ENCODE assay signal across 8 mouse cellular contexts in genomic region chr11:90019161-90019560, GRCm38 (mm10). TPM values are rescaled to one million over a fixed set of nuclear protein-coding genes. Genes with fewer than 3 reads are reported as not detected.
DNase-seq lines count a peak whose midpoint lies in the region; ATAC-seq and TF ChIP-seq lines count a peak whose summit lies in the region.
"Had no signal": no experiment of that assay in that cellular context is flagged by ENCODE, and none has a peak within 500 bp of the region (broad histone marks: within the 10 kb centered on the region; RNA-seq: fewer than 3 reads in every experiment).

No protein-coding gene starts in this region.

- H3K9ac ChIP-seq in lung, embryonic 14.5 days, result no peak overlapping the region

- H3K4me2 ChIP-seq in lung, embryonic 14.5 days, result no peak overlapping the region

- DNase-seq in heart, postnatal 14 days, result peak; percentile 47 to 74
- no peak for DNase-seq in heart, adult 9 months (ENCODE audit: low spot score in 2 of 2)
- DNase-seq in thymus, adult 2 months, result peak; percentile 13
- no peak for DNase-seq in thymus, adult 18-20 months
- DNase-seq in brain, embryonic 18.5 days (ENCODE audit: low read depth, low spot score), result peak; percentile 37
- DNase-seq in lung, embryonic 14.5 days, result peak; percentile 77

- H3K9me3 ChIP-seq in lung, embryonic 14.5 days (ENCODE audit: low read depth, low read length), result no peaks in the 10 kb centered on the region

- TF ChIP-seq POLR2A in thymus, adult 2 months (IDR thresholded peaks at IDR 0.05; ENCODE audit: control insufficient read depth, extremely low read depth, insufficient read depth, low read length, poor library complexity), result no peak

- no peak for TF ChIP-seq CTCF in thymus, adult 2 months (IDR thresholded peaks at IDR 0.05; ENCODE audit: borderline replicate concordance, control insufficient read depth, extremely low read depth, insufficient read depth, low read length, poor library complexity)
- peak; percentile 85 for TF ChIP-seq CTCF in lung, embryonic 14.5 days (IDR thresholded peaks at IDR 0.05; ENCODE audit: low read depth)

- intact Hi-C loops in heart, postnatal 14 days (cut with DNase I), result loop anchor here (10.0 kb wide), 1 partner anchor 606 kb away; no protein-coding TSS in a partner anchor

- 17% methylated on average over 7 of the region's 7 CpGs for WGBS in thymus, adult 2 months
- 17% methylated on average over 7 of the region's 7 CpGs for WGBS in lung, embryonic 14.5 days

- H3K27ac ChIP-seq in thymus, adult 2 months (ENCODE audit: control insufficient read depth, insufficient read depth, low read length), result no peak overlapping the region
- no peak overlapping the region for H3K27ac ChIP-seq in lung, embryonic 14.5 days (ENCODE audit: low read depth)

- no peaks in the 10 kb centered on the region for H3K27me3 ChIP-seq in thymus, adult 2 months (ENCODE audit: control insufficient read depth, insufficient read depth, low read length)
- no peaks in the 10 kb centered on the region for H3K27me3 ChIP-seq in lung, embryonic 14.5 days (ENCODE audit: insufficient read depth, low read length)

- H3K4me1 ChIP-seq in thymus, adult 2 months (replicated peaks; ENCODE audit: control insufficient read depth, insufficient read depth, low read length), result no peaks in the 10 kb centered on the region
- no peaks in the 10 kb centered on the region for H3K4me1 ChIP-seq in lung, embryonic 14.5 days (ENCODE audit: insufficient read depth)

- no peak for ATAC-seq in lung, embryonic 14.5 days (ENCODE audit: insufficient read depth)
- ATAC-seq in activated CD4-positive, CD25-positive, alpha-beta regulatory T cell, adult 4 months, result no peak

- no peaks in the 10 kb centered on the region for H3K36me3 ChIP-seq in thymus, adult 2 months (ENCODE audit: control insufficient read depth, insufficient read depth, low read length)
- H3K36me3 ChIP-seq in lung, embryonic 14.5 days (ENCODE audit: insufficient read depth), result no peaks in the 10 kb centered on the region

- H3K4me3 ChIP-seq in thymus, adult 2 months (ENCODE audit: control insufficient read depth, insufficient read depth, low read length), result no peak overlapping the region
- no peak overlapping the region for H3K4me3 ChIP-seq in lung, embryonic 14.5 days (ENCODE audit: low read depth, low read length)
- H3K4me3 ChIP-seq: myocyte had no signal

RNA-seq across cellular contexts. Expression of gene Tmem100, which starts 11.0 kb away (rescaled TPM):
- total RNA-seq in heart, postnatal 14 days (2021), result 10 to 100 TPM; 28.2 to 32.1 TPM
- polyA plus RNA-seq in thymus, adult 2 months (2012; rRNA removed), result 0.52 and 1.6 TPM in 2 replicates
- 20.9 and 23.0 TPM in 2 replicates for polyA plus RNA-seq in lung, embryonic 14.5 days (2014; fragmentation: Nextera tagmentation; extraction: Ambion mirVana)
- not detected for polyA plus RNA-seq in activated CD4-positive, CD25-positive, alpha-beta regulatory T cell, adult 4 months (2017; shearing (Covaris generic))
- polyA plus RNA-seq: myocyte had no signal

RNA-seq across cellular contexts. Expression of gene Pctp, which starts 16.5 kb away (rescaled TPM):
- total RNA-seq in heart, postnatal 14 days (2021), result 1 to 10 TPM; 4.0 to 4.1 TPM
- polyA plus RNA-seq in thymus, adult 2 months (2012; rRNA removed), result 0.80 and 0.97 TPM in 2 replicates
- 6.4 and 8.3 TPM in 2 replicates for polyA plus RNA-seq in lung, embryonic 14.5 days (2014; fragmentation: Nextera tagmentation; extraction: Ambion mirVana)
- polyA plus RNA-seq in activated CD4-positive, CD25-positive, alpha-beta regulatory T cell, adult 4 months (2017; shearing (Covaris generic)), result 1 to 10 TPM; 5.7 to 6.9 TPM

Comparison
In these comparisons a context has a peak if more than half of its experiments do, and no peak if none do; other contexts are left out.
1. DNase-seq: peak in heart, postnatal 14 days (2 of 2), thymus, adult 2 months (single experiment), brain, embryonic 18.5 days (single experiment) and lung, embryonic 14.5 days (single experiment); none in heart, adult 9 months (0 of 2) and thymus, adult 18-20 months (0 of 2).